Mouse (Mus musculus) cortical plate, adult 2 months (tissue): Measurements from ENCODE around the gene Gm9945. TPM values are rescaled to one million over a fixed set of nuclear protein-coding genes. Genes with fewer than 3 reads are reported as not detected.
A peak's percentile ranks its signal among the peaks of the same experiment; 100 is the strongest.

ENCODE experiments used
- H3K27ac ChIP-seq: fragments of 200-500 bp; 2 replicates; pipeline ENCODE4 v1.5.1; 2012; ENCODE audit warnings: low read length, control low read depth, inconsistent platforms; ENCODE audit not compliant: insufficient read depth
- H3K4me1 ChIP-seq: fragments of 200-500 bp; 2 replicates; pipeline ENCODE4 v1.6.1; 2011; ENCODE audit warnings: low read length; ENCODE audit not compliant: control insufficient read depth, insufficient read depth
- H3K4me3 ChIP-seq: fragments of 200-500 bp; 2 replicates; pipeline ENCODE4 v1.5.1; 2011; ENCODE audit warnings: mild to moderate bottlenecking, low read length, control low read depth; ENCODE audit not compliant: insufficient read depth
- CTCF ChIP-seq: fragments of 200-500 bp; IDR thresholded peaks from 2 replicates; pipeline ENCODE4 v1.5.1; 2011; ENCODE audit warnings: mild to moderate bottlenecking, control low read depth, low read length; ENCODE audit not compliant: insufficient read depth; ENCODE audit errors: extremely low read depth
- POLR2A ChIP-seq: fragments of 200-500 bp; IDR thresholded peaks from 2 replicates; pipeline ENCODE4 v1.6.1; 2011; ENCODE audit warnings: mild to moderate bottlenecking, low read length, control low read depth; ENCODE audit not compliant: insufficient read depth; ENCODE audit errors: extremely low read depth
- polyA plus RNA-seq: library from polyadenylated mRNA; depleted of rRNA; stranded (reverse); fragments of >200 nt; gene quantifications from 2 replicates; pipeline ENCODE4 v1.2.3, GENCODE M21; 2012; rRNA removed

Gm9945 gene
- polyA plus RNA-seq = 0.48 and 0.81 TPM in 2 replicates

GRCm38 (mm10) chr11:53479783-53480301 lies at the start of gene Gm9945, which contains the start of gene Sowaha:
Gene Gm9945 (plus strand): TSS chr11:53480166.
Gene Sowaha (minus strand): TSS chr11:53480274.
- TF ChIP-seq CTCF (no peak), POLR2A (peak; percentile 90)
- Histone ChIP-seq H3K4me1 (peaks cover 2% of the 10 kb centered on the region), H3K27ac (peak within 1 kb of the TSS; percentile 93), H3K4me3 (peak within 1 kb of the TSS; percentile 59)

GRCm38 (mm10) chr11:53430300-53430669 lies 49.7 kb upstream of the Gm9945 start:
- Histone ChIP-seq H3K27ac (peak overlapping the region; percentile 79), H3K4me3 (peak overlapping the region; percentile 74), H3K4me1 (peaks cover 5% of the 10 kb centered on the region)
- TF ChIP-seq POLR2A = no peak
- no peak for TF ChIP-seq CTCF

- H3K4me3 ChIP-seq = peak within 1 kb of the TSS; percentile 74
- H3K4me1 ChIP-seq = peaks cover 5% of the 10 kb centered on the region
- TF ChIP-seq POLR2A (peak; percentile 84), CTCF (no peak)
- H3K27ac ChIP-seq = peak within 1 kb of the TSS; percentile 86
These were observed 49.2 kb upstream of the Gm9945 start, which contains the start of the genes Uqcrq and Gdf9 for GRCm38 (mm10) chr11:53430670-53431346. Gene Uqcrq (minus strand): TSS chr11:53430831. Gene Gdf9 (plus strand): TSS chr11:53431023.

GRCm38 (mm10) chr11:53431347-53432056 lies 48.5 kb upstream of the Gm9945 start:
- peak overlapping the region; percentile 86 for H3K27ac ChIP-seq

GRCm38 (mm10) chr11:53433057-53433456 lies 46.9 kb upstream of the Gm9945 start:
- Histone ChIP-seq H3K4me3 (no peak overlapping the region), H3K4me1 (peaks cover 5% of the 10 kb centered on the region), H3K27ac (no peak overlapping the region)
- TF ChIP-seq POLR2A (no peak), CTCF (no peak)

More at GRCm38 (mm10) chr11:53431347-53432056, 48.5 kb upstream of the Gm9945 start:
- Histone ChIP-seq H3K4me3 (peak overlapping the region; percentile 74), H3K4me1 (peaks cover 5% of the 10 kb centered on the region)
- TF ChIP-seq CTCF (no peak), POLR2A (no peak)

GRCm38 (mm10) chr11:53435504-53435903 lies 44.5 kb upstream of the Gm9945 start:
- no peak overlapping the region for H3K27ac ChIP-seq
- H3K4me1 ChIP-seq = peaks cover 4% of the 10 kb centered on the region
- H3K4me3 ChIP-seq = no peak overlapping the region
- TF ChIP-seq POLR2A (no peak), CTCF (no peak)

GRCm38 (mm10) chr11:53436338-53436737 lies 43.6 kb upstream of the Gm9945 start:
- Histone ChIP-seq H3K27ac (no peak overlapping the region), H3K4me1 (peaks cover 3% of the 10 kb centered on the region), H3K4me3 (no peak overlapping the region)
- TF ChIP-seq CTCF = no peak
- TF ChIP-seq POLR2A = no peak

- Histone ChIP-seq H3K4me3 (no peak overlapping the region), H3K4me1 (no peaks in the 10 kb centered on the region), H3K27ac (no peak overlapping the region)
- TF ChIP-seq CTCF (no peak), POLR2A (no peak)
These were observed 38.0 kb upstream of the Gm9945 start for GRCm38 (mm10) chr11:53441921-53442320.

GRCm38 (mm10) chr11:53443861-53444260 lies 36.1 kb upstream of the Gm9945 start:
- H3K4me1 ChIP-seq = no peaks in the 10 kb centered on the region
- TF ChIP-seq CTCF = peak; percentile 43
- TF ChIP-seq POLR2A = no peak
- H3K4me3 ChIP-seq = no peak overlapping the region
- no peak overlapping the region for H3K27ac ChIP-seq
